Mouse (Mus musculus): Measurements from ENCODE around the gene Olfr1225.
"Not testable (repeated sequence)": the region's sequence is repeated elsewhere in the genome, so short reads cannot be mapped to it uniquely, and the experiment has no call there.

Olfr1225 gene

DNA sequence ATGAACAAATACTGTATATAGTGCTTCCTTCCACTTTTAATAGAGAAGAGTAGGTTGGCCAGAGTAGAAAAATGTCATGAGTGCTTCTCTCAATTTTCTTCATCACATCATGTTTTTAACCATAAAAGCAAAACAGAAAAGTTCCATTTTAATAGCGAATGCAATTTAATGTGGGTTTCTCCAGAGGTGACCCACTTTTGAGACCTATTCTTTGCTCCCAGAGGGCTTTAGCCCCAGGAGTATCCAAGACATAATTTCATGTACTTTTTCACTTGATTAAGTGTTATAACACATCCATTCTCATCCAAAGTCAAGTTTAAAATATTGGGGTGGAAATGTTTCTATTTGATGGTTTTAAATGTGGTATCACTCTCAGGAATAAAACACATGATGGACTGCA, at the start of gene Olfr1225:
Gene Olfr1225 (minus strand): TSS at position 101 of the 400 bp plus-strand sequence.
- DNase-seq = no peak

DNA sequence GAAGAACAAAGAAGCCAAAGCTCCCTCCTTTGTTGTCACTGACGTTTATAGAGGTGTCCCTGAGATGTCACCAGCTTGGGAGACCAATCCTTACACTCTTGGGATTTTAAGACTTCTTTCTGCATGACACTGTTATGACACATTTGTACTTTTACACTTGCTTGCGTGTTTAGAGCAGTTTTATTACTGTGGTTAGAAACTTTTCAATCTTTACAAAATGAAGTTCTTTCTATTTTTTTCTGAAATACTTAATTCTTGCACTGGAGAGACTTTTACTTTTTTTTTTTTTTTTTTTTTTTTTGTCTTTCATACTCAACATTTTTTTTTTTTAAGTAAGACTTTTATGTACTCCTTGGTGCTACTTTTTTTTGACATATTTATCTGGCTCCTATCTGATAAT, 25.5 kb upstream of the Olfr1225 start, which contains the start of gene Olfr1226:
Gene Olfr1226 (minus strand): TSS at position 101 of the 400 bp plus-strand sequence.
- no peak for DNase-seq

DNA sequence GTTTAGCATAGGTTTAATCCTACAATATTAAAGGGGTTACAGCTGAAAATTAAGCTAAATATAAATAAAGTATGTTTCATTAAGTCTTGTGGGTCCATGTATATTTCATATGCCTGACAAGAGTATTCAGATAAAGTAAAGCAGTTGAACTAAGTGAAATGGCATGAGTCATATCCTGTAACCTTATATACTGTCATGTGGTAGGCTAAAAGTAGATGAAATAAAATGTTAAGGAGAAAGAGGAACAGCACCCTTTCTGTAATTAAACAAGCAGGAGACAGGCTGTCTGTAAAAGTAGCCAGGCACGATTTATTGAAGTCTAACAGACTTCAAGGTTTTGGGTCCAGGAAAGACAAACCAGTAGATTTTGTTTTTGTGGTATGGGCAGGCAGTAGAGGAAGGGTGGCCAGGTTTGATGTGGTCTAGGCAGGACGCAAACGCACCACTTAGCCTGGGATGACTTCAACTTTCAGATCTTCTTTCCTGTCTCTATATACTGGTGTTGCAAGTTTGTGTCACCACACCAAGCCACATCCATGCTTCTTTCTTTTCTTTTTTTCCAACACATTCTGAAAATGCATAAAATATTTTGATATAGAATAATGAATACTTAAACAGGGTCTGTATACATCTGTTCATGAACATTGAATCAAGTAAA, 22.0 kb upstream of the Olfr1225 start:
- no peak for DNase-seq

DNA sequence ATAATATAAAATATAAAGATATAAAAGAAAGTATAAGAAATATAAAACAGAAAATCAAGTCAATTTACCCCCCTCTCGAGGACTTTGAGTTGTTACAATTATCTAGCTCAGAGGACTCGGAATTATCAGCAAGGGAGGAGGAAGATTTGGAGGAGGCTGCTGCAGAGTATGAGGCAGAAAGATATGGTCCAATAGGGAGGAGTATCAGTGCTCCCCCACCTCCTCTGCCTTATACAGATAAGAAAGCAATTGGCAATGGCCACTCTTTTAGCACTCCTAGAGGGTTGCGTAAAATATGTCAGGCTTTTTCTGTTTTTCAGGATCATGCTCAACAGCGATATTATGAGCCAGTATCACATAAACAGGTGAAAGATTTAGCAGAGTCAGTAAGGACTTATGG, 9.8 kb downstream of the Olfr1225 start:
- not testable (repeated sequence) for DNase-seq

DNA sequence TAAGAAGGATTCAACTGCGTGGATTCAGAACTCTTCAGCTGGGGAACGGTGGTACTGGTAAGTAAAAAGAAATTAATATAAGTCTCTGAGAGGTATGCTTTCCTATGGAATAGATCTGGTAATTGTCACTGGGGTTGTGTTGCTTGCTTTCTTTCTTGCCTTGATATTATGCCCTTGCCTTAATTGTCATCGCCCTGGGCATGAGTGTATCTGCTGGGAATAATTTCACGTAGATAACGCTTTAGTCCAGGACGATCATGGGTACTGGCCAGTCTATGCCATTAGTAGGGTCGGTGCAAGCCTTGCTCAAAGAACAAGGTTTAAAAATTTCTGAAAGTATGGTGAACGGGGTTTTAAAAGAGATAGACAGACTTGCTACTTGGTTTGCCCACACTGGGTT, 10.5 kb downstream of the Olfr1225 start, which contains the start of gene Olfr1224-ps1:
Gene Olfr1224-ps1 (minus strand): TSS at position 101 of the 400 bp plus-strand sequence.
- not testable (repeated sequence) for DNase-seq

DNA sequence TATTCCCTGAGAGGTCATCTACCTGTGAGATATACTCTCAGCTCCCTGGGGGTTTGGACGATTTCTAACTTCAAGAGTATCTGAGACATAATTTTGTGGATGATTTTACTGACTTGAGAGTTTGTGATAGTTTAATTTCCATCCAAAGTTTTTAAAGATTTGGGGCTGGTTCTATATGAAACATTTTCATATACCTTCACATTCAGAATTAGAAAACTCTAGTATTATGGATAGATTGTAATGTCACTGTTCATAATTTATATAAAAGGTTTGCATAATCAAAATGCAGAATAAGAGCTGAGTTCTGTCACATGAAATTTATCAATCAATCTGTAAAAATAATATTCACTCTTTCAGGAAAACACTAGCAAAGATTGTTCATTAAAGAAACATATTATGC, 23.0 kb downstream of the Olfr1225 start, which contains the start of gene Olfr1223:
Gene Olfr1223 (minus strand): TSS at position 101 of the 400 bp plus-strand sequence.
- DNase-seq = no peak

DNA sequence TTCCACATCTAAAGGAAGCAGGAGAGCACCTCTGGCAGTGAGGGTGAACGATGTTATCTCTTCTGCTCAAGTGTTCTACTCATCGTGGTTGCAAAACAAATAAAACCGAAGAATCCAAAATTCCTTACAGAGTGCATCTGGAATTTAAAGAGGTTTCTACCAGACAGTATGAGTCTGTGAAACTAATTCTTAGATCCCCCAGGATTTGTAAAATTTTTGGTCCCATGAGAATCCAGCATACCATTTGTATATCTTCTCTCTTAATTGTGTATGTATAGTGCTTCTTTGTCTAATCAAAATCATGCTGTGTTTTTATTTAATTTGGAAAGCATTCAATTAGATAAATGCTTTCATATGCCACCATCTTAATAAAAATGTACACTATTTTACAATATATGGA, 41.5 kb downstream of the Olfr1225 start, which contains the start of gene Olfr1222:
Gene Olfr1222 (minus strand): TSS at position 101 of the 400 bp plus-strand sequence.
- DNase-seq = no peak

All from lung, postnatal 14 days (tissue).